In the genomic region with DNA sequence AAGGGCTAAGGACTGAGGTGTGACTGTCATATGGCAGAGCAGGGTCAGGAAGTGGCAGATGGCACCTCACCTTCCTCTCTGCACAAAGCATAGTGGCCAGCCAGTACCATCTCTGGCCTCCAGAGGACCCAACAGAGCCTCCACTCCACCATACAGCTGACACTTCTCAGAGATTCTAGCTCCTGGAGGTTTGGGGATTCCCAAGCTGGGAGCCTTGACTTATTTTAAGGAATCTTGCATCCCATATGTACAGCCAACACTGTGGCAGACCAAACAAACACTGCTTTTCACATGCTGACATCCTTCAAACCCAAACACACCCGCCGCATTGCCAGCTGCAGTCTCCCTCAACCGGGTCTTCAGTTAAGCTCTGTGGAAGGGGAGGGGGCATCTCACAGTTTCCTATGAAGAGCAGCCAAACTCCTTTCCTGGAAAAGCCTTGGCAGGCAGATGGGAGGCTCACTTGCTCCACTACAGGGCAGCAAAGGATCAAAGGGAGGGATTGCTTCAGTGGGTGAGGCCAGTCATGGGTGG, we compare ENCODE assay signal across 7 mouse cellular contexts.
A peak's percentile ranks its signal among the peaks of the same experiment; 100 is the strongest.
DNase-seq lines count a peak whose midpoint lies in the region; ATAC-seq lines count a peak whose summit lies in the region.

No protein-coding gene starts in this region.

- ATAC-seq in liver, embryonic 16.5 days (ENCODE audit: low read depth), result no peak
- no peak for ATAC-seq in liver, embryonic 12.5 days

- no peaks in the 10 kb centered on the region for H3K27me3 ChIP-seq in liver, embryonic 16.5 days (ENCODE audit: control insufficient read depth, insufficient read depth, low read depth, low read length)
- H3K27me3 ChIP-seq in liver, embryonic 12.5 days (replicated peaks), result no peaks in the 10 kb centered on the region

- DNase-seq in brain, adult 2 months (ENCODE audit: low read depth, low spot score), result peak; percentile 89
- DNase-seq in cerebellum, postnatal 25 days, result peak; percentile 69 to 79
- DNase-seq in naive thymus-derived CD4-positive, alpha-beta T cell, adult 2 months (ENCODE audit: low read depth), result peak; percentile 54
- DNase-seq in kidney, adult 9 months, result no peak
- DNase-seq in urinary bladder, adult 2 months (ENCODE audit: low spot score), result no peak

- H3K4me1 ChIP-seq in liver, embryonic 16.5 days (ENCODE audit: control insufficient read depth, low read depth, low read length), result peaks cover 38% of the 10 kb centered on the region
- peaks cover 58% of the 10 kb centered on the region for H3K4me1 ChIP-seq in liver, embryonic 12.5 days

- H3K4me3 ChIP-seq in liver, embryonic 16.5 days (ENCODE audit: low read depth, low read length), result no peak overlapping the region
- H3K4me3 ChIP-seq in liver, embryonic 12.5 days, result no peak overlapping the region

- no peaks in the 10 kb centered on the region for H3K9me3 ChIP-seq in liver, embryonic 16.5 days (replicated peaks; ENCODE audit: control insufficient read depth, low read length)
- no peaks in the 10 kb centered on the region for H3K9me3 ChIP-seq in liver, embryonic 12.5 days (replicated peaks)

- no peak overlapping the region for H3K4me2 ChIP-seq in liver, embryonic 16.5 days (ENCODE audit: low read depth, low read length)
- H3K4me2 ChIP-seq in liver, embryonic 12.5 days, result no peak overlapping the region

- WGBS in liver, embryonic 16.5 days (ENCODE audit: insufficient replicate concordance), result 71% methylated on average over 3 of the region's 3 CpGs
- 58% methylated on average over 3 of the region's 3 CpGs for WGBS in liver, embryonic 12.5 days (ENCODE audit: insufficient replicate concordance)

- H3K36me3 ChIP-seq in liver, embryonic 16.5 days (ENCODE audit: control insufficient read depth, insufficient read depth), result no peaks in the 10 kb centered on the region
- H3K36me3 ChIP-seq in liver, embryonic 12.5 days, result no peaks in the 10 kb centered on the region

- no peak overlapping the region for H3K9ac ChIP-seq in liver, embryonic 16.5 days (ENCODE audit: low read depth, low read length)
- H3K9ac ChIP-seq in liver, embryonic 12.5 days, result no peak overlapping the region

- H3K27ac ChIP-seq in liver, embryonic 16.5 days (ENCODE audit: low read length), result peak overlapping the region; percentile 42; the same call in 1 of the 2 replicates
- H3K27ac ChIP-seq in liver, embryonic 12.5 days, result no peak overlapping the region

Comparison
In these comparisons a context has a peak if more than half of its experiments do, and no peak if none do; other contexts are left out.
1. DNase-seq: peak in brain, adult 2 months (single experiment), cerebellum, postnatal 25 days (2 of 2) and naive thymus-derived CD4-positive, alpha-beta T cell, adult 2 months (single experiment); none in kidney, adult 9 months (single experiment) and urinary bladder, adult 2 months (single experiment).